Mouse (Mus musculus) lung, adult 2 months (tissue): Measurements from ENCODE around the gene Nfatc4.

Experiments
- CTCF ChIP-seq: fragments of 200-500 bp; IDR thresholded peaks from 2 replicates; pipeline ENCODE4 v1.5.1; 2011; ENCODE audit warnings: mild to moderate bottlenecking, low read length, control low read depth; ENCODE audit not compliant: insufficient read depth
- POLR2A ChIP-seq: fragments of 200-500 bp; IDR thresholded peaks from 2 replicates; pipeline ENCODE4 v1.6.1; 2011; ENCODE audit warnings: low read depth, mild to moderate bottlenecking, control low read depth, low read length, borderline replicate concordance; ENCODE audit errors: extremely low read depth

DNA sequence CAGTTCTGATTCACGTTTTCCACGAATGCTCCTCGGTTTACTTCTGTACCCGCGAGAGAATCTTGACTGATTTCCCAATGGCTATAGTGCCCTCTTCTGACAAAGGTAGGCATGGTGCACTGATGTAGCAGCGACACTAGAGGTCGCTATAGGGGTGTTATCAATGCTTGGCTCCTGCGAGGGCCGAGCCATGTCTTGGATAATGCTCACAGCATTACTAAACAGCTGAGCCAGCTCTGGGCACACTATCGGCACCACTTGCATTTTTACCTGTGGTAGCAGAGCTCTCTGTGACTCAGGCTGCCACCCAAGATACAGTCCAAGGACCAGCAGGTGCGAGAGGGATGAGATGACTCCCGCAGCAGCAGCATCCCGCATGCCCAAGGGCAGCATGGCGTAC is 41.6 kb upstream of the Nfatc4 start:
- peak; percentile 96 for TF ChIP-seq CTCF
- peak; percentile 44; the same call in 1 of the 2 replicates for TF ChIP-seq POLR2A
